Mouse (Mus musculus) heart, embryonic 16.5 days (tissue): ENCODE data around the gene Uggt1. TPM values are rescaled to one million over a fixed set of nuclear protein-coding genes. Genes with fewer than 3 reads are reported as not detected.
A peak's percentile ranks its signal among the peaks of the same experiment; 100 is the strongest.

Experiments
- ATAC-seq: fragments of 200-750 bp; cut with Nextera tagmentation; replicated peaks from 2 replicates; pipeline ENCODE4 v1.8.0; 2017; ENCODE audit warnings: moderate number of reproducible peaks; ENCODE audit not compliant: insufficient read depth, low FRiP score; ENCODE audit errors: extremely low read depth
- H3K27ac ChIP-seq: fragments of 300-500 bp; sonication (generic); 2 replicates; pipeline ENCODE4 v1.5.1; 2014; ENCODE audit warnings: mild to moderate bottlenecking, low read length, control low read depth, moderate library complexity
- H3K27me3 ChIP-seq: fragments of 300-500 bp; sonication (generic); 2 replicates; pipeline ENCODE4 v1.6.1; 2014; ENCODE audit warnings: low read length, mixed read lengths; ENCODE audit not compliant: control insufficient read depth, insufficient read depth
- H3K36me3 ChIP-seq: fragments of 300-500 bp; sonication (generic); 2 replicates; pipeline ENCODE4 v1.6.1; 2014; ENCODE audit not compliant: control insufficient read depth, insufficient read depth
- H3K4me1 ChIP-seq: fragments of 300-500 bp; sonication (generic); 2 replicates; pipeline ENCODE4 v1.6.1; 2014; ENCODE audit warnings: low read length, mixed read lengths; ENCODE audit not compliant: control insufficient read depth, insufficient read depth
- H3K4me2 ChIP-seq: fragments of 300-500 bp; sonication (generic); 2 replicates; pipeline ENCODE4 v1.6.1; 2014; ENCODE audit warnings: low read depth, mild to moderate bottlenecking, control low read depth, low read length
- H3K4me3 ChIP-seq: fragments of 300-500 bp; sonication (generic); 2 replicates; pipeline ENCODE4 v1.5.1; 2014; ENCODE audit warnings: mild to moderate bottlenecking, control low read depth, low read length
- H3K9ac ChIP-seq: fragments of 300-500 bp; sonication (generic); 2 replicates; pipeline ENCODE4 v1.6.1; 2014; ENCODE audit warnings: low read length, control low read depth
- H3K9me3 ChIP-seq: fragments of 300-500 bp; sonication (generic); replicated peaks from 2 replicates; pipeline ENCODE4 v1.6.1; 2016; ENCODE audit warnings: low read length; ENCODE audit not compliant: control insufficient read depth
- WGBS: fragments of 180-500 bp; shearing (Covaris S2); extraction: QIAGEN DNeasy Blood & Tissue Kit; methylation state at CpG from one replicate; pipeline ENCODE4 v1.1.7; 2014; 5-methylcytosine and 5-hydroxymethylcytosine counted together
- polyA plus RNA-seq: library from polyadenylated mRNA; unstranded; fragments of >200 nt; fragmentation: Nextera tagmentation; extraction: Ambion mirVana; gene quantifications from 2 replicates; pipeline ENCODE4 v1.2.1, GENCODE M21; 2015

Uggt1 gene
- polyA plus RNA-seq, 1 experiment from 2014 or later = 35.9 TPM

DNA sequence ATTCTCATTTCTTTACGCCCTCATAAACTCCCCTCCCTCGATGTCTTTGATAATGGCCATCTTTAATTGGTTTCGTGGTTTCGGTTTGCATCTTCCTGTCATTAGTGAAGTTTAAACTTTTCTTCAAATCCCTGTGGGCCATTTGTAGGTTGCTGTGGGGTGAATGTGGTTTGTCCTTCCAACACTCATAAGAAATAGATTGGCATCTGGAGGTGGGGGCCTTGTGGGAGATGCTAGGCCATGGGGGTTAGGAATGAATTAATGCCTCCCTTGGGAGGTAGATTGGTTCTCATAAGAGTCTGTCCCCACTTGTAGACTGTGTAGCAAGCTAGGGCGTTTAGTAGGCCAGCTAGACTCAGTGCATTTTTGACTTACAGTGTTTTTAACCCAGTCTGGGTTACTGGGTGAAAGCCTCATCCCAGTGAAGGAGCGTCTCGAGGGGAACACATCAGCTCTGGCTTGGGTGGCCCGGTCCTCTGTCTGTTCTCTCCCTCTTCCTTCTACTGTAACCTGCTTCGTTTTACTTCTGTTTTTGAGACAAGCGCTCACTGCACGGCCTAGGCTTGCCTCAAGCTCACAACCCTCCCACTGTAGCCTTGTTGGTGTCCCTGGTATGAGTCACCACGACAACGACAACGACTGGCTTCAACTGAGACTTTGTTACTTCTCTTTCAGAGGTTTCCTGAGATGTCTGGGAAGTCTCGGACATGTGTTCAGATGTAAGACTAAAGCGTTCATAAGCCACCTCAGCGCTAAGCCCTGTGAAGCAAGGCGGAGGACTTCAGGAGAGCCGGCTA, 17.4 kb upstream of the Uggt1 start:
- H3K4me3 ChIP-seq = no peak overlapping the region
- no peaks in the 10 kb centered on the region for H3K27me3 ChIP-seq
- H3K36me3 ChIP-seq = no peaks in the 10 kb centered on the region
- H3K27ac ChIP-seq = no peak overlapping the region
- H3K4me1 ChIP-seq = no peaks in the 10 kb centered on the region
- WGBS = 70% methylated on average over 19 of the region's 19 CpGs
- no peak overlapping the region for H3K4me2 ChIP-seq
- peaks cover 2% of the 10 kb centered on the region; the same call in 1 of the 2 replicates for H3K9me3 ChIP-seq
- H3K9ac ChIP-seq = no peak overlapping the region
- no peak for ATAC-seq

GRCm38 (mm10) chr1:36260418-36260817, 15.9 kb upstream of the Uggt1 start:
- Histone ChIP-seq H3K9me3 (peaks cover 10% of the 10 kb centered on the region), H3K36me3 (0 out of 2 replicates have a peak, but pooled peaks cover 2% of the 10 kb centered on the region), H3K9ac (no peak overlapping the region), H3K4me2 (no peak overlapping the region), H3K27me3 (no peaks in the 10 kb centered on the region), H3K4me3 (no peak overlapping the region), H3K4me1 (no peaks in the 10 kb centered on the region), H3K27ac (no peak overlapping the region)
- WGBS = 93% methylated on average over 1 of the region's 1 CpGs
- no peak for ATAC-seq

DNA sequence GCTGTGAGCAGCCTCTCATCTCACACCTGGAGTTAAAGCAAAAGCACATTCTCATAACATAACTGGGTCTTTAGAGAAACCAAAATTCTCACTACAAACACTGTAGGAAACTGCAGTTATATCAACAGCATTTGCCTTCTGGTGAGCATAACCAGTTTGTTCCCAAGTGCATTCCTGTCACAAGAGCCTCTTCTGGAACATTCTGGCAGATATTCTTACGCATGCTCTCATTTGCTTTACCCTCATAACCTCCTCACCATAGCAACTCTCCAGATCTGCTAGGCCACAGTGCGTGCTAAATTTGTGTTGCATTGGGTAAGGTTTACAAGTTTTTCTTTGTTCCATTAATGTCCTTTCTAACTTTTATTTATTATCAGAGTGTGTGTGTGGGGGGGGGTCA, 14.8 kb upstream of the Uggt1 start:
- Histone ChIP-seq H3K4me2 (no peak overlapping the region), H3K36me3 (0 out of 2 replicates have a peak, but pooled peaks cover 2% of the 10 kb centered on the region), H3K9me3 (peaks cover 10% of the 10 kb centered on the region), H3K4me1 (no peaks in the 10 kb centered on the region), H3K27me3 (peaks cover 2% of the 10 kb centered on the region; the same call in 1 of the 2 replicates), H3K27ac (no peak overlapping the region), H3K4me3 (no peak overlapping the region), H3K9ac (no peak overlapping the region)
- ATAC-seq = no peak
- 79% methylated on average over 2 of the region's 2 CpGs for WGBS

DNA sequence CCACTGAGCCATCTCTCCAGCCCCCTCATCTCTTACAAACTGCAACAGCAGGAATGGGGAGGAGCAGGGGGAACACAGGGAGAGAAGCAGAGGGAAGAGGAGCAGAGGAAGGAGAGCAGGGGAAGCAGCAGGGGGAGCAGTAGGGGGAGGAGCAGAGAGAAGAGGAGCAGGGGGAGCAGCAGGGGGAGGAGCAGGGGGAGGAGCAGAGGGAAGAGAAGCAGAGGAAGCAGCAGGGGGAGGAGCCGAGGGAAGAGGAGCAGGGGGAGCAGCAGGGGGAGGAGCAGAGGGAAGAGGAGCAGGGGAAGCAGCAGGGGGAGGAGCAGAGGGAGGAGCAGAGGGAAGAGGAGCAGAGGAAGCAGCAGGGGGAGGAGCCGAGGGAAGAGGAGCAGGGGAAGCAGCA, 14.1 kb upstream of the Uggt1 start:
- Histone ChIP-seq H3K27me3 (peaks cover 6% of the 10 kb centered on the region; the same call in 1 of the 2 replicates), H3K4me3 (no peak overlapping the region), H3K4me1 (no peaks in the 10 kb centered on the region), H3K4me2 (no peak overlapping the region), H3K36me3 (0 out of 2 replicates have a peak, but pooled peaks cover 2% of the 10 kb centered on the region), H3K9ac (no peak overlapping the region), H3K9me3 (peaks cover 10% of the 10 kb centered on the region), H3K27ac (no peak overlapping the region)
- WGBS = 68% methylated on average over 2 of the region's 2 CpGs
- ATAC-seq = no peak

- H3K9ac ChIP-seq = no peak overlapping the region
- H3K27ac ChIP-seq = no peak overlapping the region
- 85% methylated on average over 8 of the region's 8 CpGs for WGBS
- peaks cover 6% of the 10 kb centered on the region; the same call in 1 of the 2 replicates for H3K27me3 ChIP-seq
- no peaks in the 10 kb centered on the region for H3K4me1 ChIP-seq
- no peak for ATAC-seq
- peaks cover 10% of the 10 kb centered on the region for H3K9me3 ChIP-seq
- H3K4me3 ChIP-seq = no peak overlapping the region
- no peak overlapping the region for H3K4me2 ChIP-seq
- 0 out of 2 replicates have a peak, but pooled peaks cover 2% of the 10 kb centered on the region for H3K36me3 ChIP-seq
Observed at GRCm38 (mm10) chr1:36257276-36257675, 12.8 kb upstream of the Uggt1 start.

GRCm38 (mm10) chr1:36255871-36256640, 11.5 kb upstream of the Uggt1 start:
- H3K9ac ChIP-seq = no peak overlapping the region
- H3K4me2 ChIP-seq = no peak overlapping the region
- no peaks in the 10 kb centered on the region for H3K4me1 ChIP-seq
- 27% methylated on average over 20 of the region's 20 CpGs for WGBS
- H3K27me3 ChIP-seq = peaks cover 6% of the 10 kb centered on the region; the same call in 1 of the 2 replicates
- peaks cover 10% of the 10 kb centered on the region for H3K9me3 ChIP-seq
- 0 out of 2 replicates have a peak, but pooled peaks have one; percentile 30 for ATAC-seq
- H3K4me3 ChIP-seq = no peak overlapping the region
- H3K27ac ChIP-seq = peak overlapping the region; percentile 76
- H3K36me3 ChIP-seq = 0 out of 2 replicates have a peak, but pooled peaks cover 2% of the 10 kb centered on the region

GRCm38 (mm10) chr1:36254635-36255360, 10.3 kb upstream of the Uggt1 start:
- Histone ChIP-seq H3K4me2 (peak overlapping the region; percentile 60), H3K9ac (0 out of 2 replicates have a peak overlapping the region, but pooled peaks have one; percentile 5), H3K4me3 (peak overlapping the region; percentile 24), H3K27ac (peak overlapping the region; percentile 76), H3K9me3 (peaks cover 10% of the 10 kb centered on the region), H3K4me1 (no peaks in the 10 kb centered on the region), H3K27me3 (peaks cover 6% of the 10 kb centered on the region; the same call in 1 of the 2 replicates), H3K36me3 (0 out of 2 replicates have a peak, but pooled peaks cover 2% of the 10 kb centered on the region)
- peak; percentile 68 for ATAC-seq
- 6% methylated on average over 25 of the region's 25 CpGs for WGBS

GRCm38 (mm10) chr1:36252791-36253190, 8.3 kb upstream of the Uggt1 start:
- ATAC-seq = no peak
- H3K36me3 ChIP-seq = 0 out of 2 replicates have a peak, but pooled peaks cover 2% of the 10 kb centered on the region
- no peak overlapping the region for H3K4me3 ChIP-seq
- no peak overlapping the region for H3K9ac ChIP-seq
- no peak overlapping the region for H3K4me2 ChIP-seq
- H3K27me3 ChIP-seq = peaks cover 6% of the 10 kb centered on the region
- WGBS = 4% methylated on average over 6 of the region's 6 CpGs
- H3K4me1 ChIP-seq = no peaks in the 10 kb centered on the region
- H3K9me3 ChIP-seq = peaks cover 7% of the 10 kb centered on the region
- no peak overlapping the region for H3K27ac ChIP-seq
